Mouse (Mus musculus) ovary, postnatal 36 days (tissue): ENCODE measurements around the gene Asb17.
A peak's percentile ranks its signal among the peaks of the same experiment; 100 is the strongest.

Experiments used
- DNase-seq: peaks from one replicate; pipeline ENCODE4 v3.0.0; 2022; ENCODE audit warnings: low spot score, mixed read lengths

Gene Asb17

GRCm38 (mm10) chr3:153889188-153889781 lies 45.3 kb downstream of the Asb17 start:
- DNase-seq = no peak

GRCm38 (mm10) chr3:153895454-153895853 lies 51.4 kb downstream of the Asb17 start:
- no peak for DNase-seq

GRCm38 (mm10) chr3:153897216-153897615 lies 53.2 kb downstream of the Asb17 start:
- no peak for DNase-seq

DNA sequence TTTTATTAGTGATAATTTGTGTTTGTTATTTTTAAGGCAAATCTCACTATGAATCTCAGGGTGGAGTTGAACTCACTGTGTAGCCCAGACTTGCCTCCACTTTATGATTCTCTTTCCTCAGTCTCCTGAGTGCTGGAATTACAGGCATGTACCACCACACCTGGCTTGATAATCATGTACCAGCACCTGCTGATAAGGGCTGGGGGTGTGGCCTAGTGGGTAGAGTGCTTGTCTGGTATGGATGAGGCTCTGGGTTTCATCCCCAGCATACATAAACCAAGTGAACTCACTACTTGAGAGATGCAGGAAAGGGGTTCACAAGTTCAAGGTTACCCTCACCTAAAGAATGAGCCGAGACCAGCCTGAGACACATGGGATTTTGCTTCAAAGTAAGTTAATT lies 57.9 kb downstream of the Asb17 start:
- DNase-seq = no peak

DNA sequence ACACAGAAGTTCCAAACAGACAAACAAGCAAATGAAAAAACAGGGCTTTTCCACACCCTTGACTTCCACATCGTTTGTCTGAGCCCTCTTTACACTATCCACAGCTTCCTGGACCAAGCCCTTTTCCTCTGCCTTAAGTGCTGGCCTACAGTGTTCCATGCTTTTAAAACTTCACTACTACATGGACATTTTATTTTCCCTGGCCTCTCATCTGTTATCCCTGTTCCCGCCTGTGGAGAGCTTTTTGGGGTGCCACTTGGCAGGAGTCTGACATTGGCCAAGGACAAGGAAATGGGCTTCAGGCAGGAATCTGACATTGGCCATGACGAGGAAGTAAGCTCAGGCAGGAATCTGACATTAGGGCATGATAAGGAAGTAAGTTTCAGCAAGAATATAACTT lies 58.6 kb downstream of the Asb17 start:
- DNase-seq = no peak

DNA sequence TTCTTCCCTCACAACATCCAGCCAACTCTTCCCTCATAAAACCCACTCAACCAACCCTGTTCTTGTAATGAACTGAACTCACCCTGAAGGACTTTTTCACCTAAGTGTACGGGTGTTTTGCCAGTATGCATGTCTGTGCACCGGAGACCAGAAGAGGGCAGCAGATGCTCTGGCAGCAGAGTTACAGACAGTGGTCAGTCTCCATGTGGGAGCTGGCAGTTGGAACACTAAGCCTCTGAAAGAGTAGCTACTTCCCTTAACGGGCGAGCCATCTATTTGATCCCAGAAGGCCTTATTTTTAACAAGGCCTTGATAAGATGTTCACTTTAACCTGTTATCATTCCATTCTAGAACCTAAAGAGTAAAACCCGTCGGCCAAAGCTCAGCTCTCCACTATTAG lies 60.6 kb downstream of the Asb17 start:
- peak; percentile 45 for DNase-seq
